Comparison of ENCODE assay signal across 23 mouse cellular contexts in genomic region chr6:55331315-55331714, GRCm38 (mm10). TPM values are rescaled to one million over a fixed set of nuclear protein-coding genes. Genes with fewer than 3 reads are reported as not detected.
DNase-seq lines count a peak whose midpoint lies in the region; ATAC-seq lines count a peak whose summit lies in the region.
"Had no signal": no experiment of that assay in that cellular context is flagged by ENCODE, and none has a peak within 500 bp of the region (broad histone marks: within the 10 kb centered on the region; RNA-seq: fewer than 3 reads in every experiment).

No protein-coding gene starts in this region.

- WGBS in heart, embryonic 12.5 days, result 51% methylated on average over 6 of the region's 6 CpGs

- peaks cover 22% of the 10 kb centered on the region; the same call in 1 of the 2 replicates for H3K27me3 ChIP-seq in heart, embryonic 12.5 days (replicated peaks)
- H3K27me3 ChIP-seq: embryonic facial prominence, embryonic 12.5 days had no signal

- H3K9ac ChIP-seq in heart, embryonic 12.5 days, result no peak overlapping the region
- H3K9ac ChIP-seq: embryonic facial prominence, embryonic 12.5 days; hindbrain, embryonic 14.5 days had no signal

- peak; percentile 20 for DNase-seq in heart, postnatal 4 days
- no peak for DNase-seq in urinary bladder, adult 18-20 months (ENCODE audit: low spot score in 2 of 2)
- DNase-seq in left cerebral cortex, adult 8-10 months (ENCODE audit: low spot score in 2 of 2), result no peak
- DNase-seq: cerebellum, adult 8-10 months; liver; midbrain, embryonic 14.5 days; right cerebral cortex, postnatal 14 days; spleen, adult 18-20 months had no signal

- peaks cover 41% of the 10 kb centered on the region for H3K4me1 ChIP-seq in heart, embryonic 12.5 days (replicated peaks)

- no peak overlapping the region for H3K4me3 ChIP-seq in heart, embryonic 12.5 days
- H3K4me3 ChIP-seq: embryonic facial prominence, embryonic 12.5 days had no signal

- no peak for ATAC-seq in heart, embryonic 12.5 days (ENCODE audit: insufficient number of reproducible peaks, low FRiP score)
- ATAC-seq in common myeloid progenitor, adult 5-6 weeks (replicated peaks; ENCODE audit: low read depth, poor library complexity, severe bottlenecking), result peak; percentile 69
- peak; percentile 89 for ATAC-seq in granulocyte monocyte progenitor cell, adult 5-6 weeks (replicated peaks; ENCODE audit: poor library complexity, severe bottlenecking)
- ATAC-seq in megakaryocyte progenitor cell, adult 5-6 weeks (replicated peaks; ENCODE audit: poor library complexity), result peak; percentile 64
- ATAC-seq: forebrain, embryonic 16.5 days had no signal

- H3K9me3 ChIP-seq in heart, embryonic 12.5 days (replicated peaks), result no peaks in the 10 kb centered on the region
- H3K9me3 ChIP-seq: embryonic facial prominence, embryonic 12.5 days had no signal

- H3K27ac ChIP-seq in heart, embryonic 12.5 days (ENCODE audit: poor library complexity, severe bottlenecking), result no peak overlapping the region
- H3K27ac ChIP-seq: embryonic facial prominence, embryonic 12.5 days; hindbrain, embryonic 14.5 days; macrophage had no signal

- H3K36me3 ChIP-seq in heart, embryonic 12.5 days, result no peaks in the 10 kb centered on the region
- H3K36me3 ChIP-seq: embryonic facial prominence, embryonic 12.5 days had no signal

- no peak overlapping the region for H3K4me2 ChIP-seq in heart, embryonic 12.5 days
- H3K4me2 ChIP-seq: embryonic facial prominence, embryonic 12.5 days; hindbrain, embryonic 14.5 days had no signal

RNA-seq across cellular contexts. Expression of gene Aqp1, which starts 4.9 kb away (rescaled TPM):
- total RNA-seq in heart, postnatal 4 days (2021), result 10 to 100 TPM; 87.4 to 98.8 TPM
- polyA plus RNA-seq in heart, embryonic 12.5 days (2016; fragmentation: Nextera tagmentation; extraction: Ambion mirVana), result 23.0 and 23.5 TPM in 2 replicates
- total RNA-seq in common myeloid progenitor, adult 5-6 weeks (2017), result 131 and 152 TPM in 2 replicates
- total RNA-seq in granulocyte monocyte progenitor cell, adult 5-6 weeks (2014; fragmentation: Nextera tagmentation), result 0.45 and 1.1 TPM in 2 replicates
- 1.8 and 3.4 TPM in 2 replicates for total RNA-seq in granulocyte monocyte progenitor cell, adult 5-6 weeks (2017)
- total RNA-seq in megakaryocyte progenitor cell, adult 5-6 weeks (2015), result 15.4 and 24.8 TPM in 2 replicates
- 29.3 and 51.0 TPM in 2 replicates for total RNA-seq in megakaryocyte progenitor cell, adult 5-6 weeks (2017)
- 1 to 10 TPM in 3 of 4 experiments, under 1 TPM in 1; 0.59 to 4.8 (median 1.4) TPM for total RNA-seq in left cerebral cortex, adult 8-10 months (2022)
- polyA plus RNA-seq: macrophage had no signal

RNA-seq across cellular contexts. Expression of gene Ghrhr, which starts 44.8 kb away (rescaled TPM):
- total RNA-seq in heart, postnatal 4 days (2021), result not detected
- not detected in 2 replicates for polyA plus RNA-seq in heart, embryonic 12.5 days (2016; fragmentation: Nextera tagmentation; extraction: Ambion mirVana)
- total RNA-seq in common myeloid progenitor, adult 5-6 weeks (2017), result not detected in 2 replicates
- total RNA-seq in granulocyte monocyte progenitor cell, adult 5-6 weeks (2014; fragmentation: Nextera tagmentation), result not detected in 2 replicates
- total RNA-seq in granulocyte monocyte progenitor cell, adult 5-6 weeks (2017), result not detected in 2 replicates
- total RNA-seq in megakaryocyte progenitor cell, adult 5-6 weeks (2015), result not detected in 2 replicates
- total RNA-seq in megakaryocyte progenitor cell, adult 5-6 weeks (2017), result not detected in 2 replicates
- not detected for total RNA-seq in left cerebral cortex, adult 8-10 months (2022)
- total RNA-seq: adrenal gland, adult 18-20 months; layer of hippocampus, postnatal 25 days; left cerebral cortex, postnatal 14 days had no signal
- polyA plus RNA-seq: C2C12; embryonic facial prominence, embryonic 12.5 days; forebrain, embryonic 16.5 days; heart, embryonic 16.5 days; hindbrain, embryonic 14.5 days; liver, embryonic 16.5 days; macrophage; midbrain, embryonic 14.5 days; neural tube, embryonic 14.5 days had no signal
